Mouse (Mus musculus): ENCODE results near the gene Prkg1. TPM values are rescaled to one million over a fixed set of nuclear protein-coding genes. Genes with fewer than 3 reads are reported as not detected.
"Not testable (repeated sequence)": the region's sequence is repeated elsewhere in the genome, so short reads cannot be mapped to it uniquely, and the experiment has no call there.

Prkg1 gene
- total RNA-seq, 2 experiments from 2014 or later = 8.2 to 13.4 TPM

- DNase-seq = no peak
These were observed 1141.2 kb downstream of the Prkg1 start for GRCm38 (mm10) chr19:30623620-30624019.

- no peak for DNase-seq
These were observed 1151.5 kb downstream of the Prkg1 start for GRCm38 (mm10) chr19:30613150-30613865.

GRCm38 (mm10) chr19:30586366-30586765 lies 1178.5 kb downstream of the Prkg1 start:
- DNase-seq = no peak

GRCm38 (mm10) chr19:30564516-30564915 lies 1200.3 kb downstream of the Prkg1 start:
- DNase-seq = no peak

- DNase-seq = no peak
These were observed 1201.0 kb downstream of the Prkg1 start for GRCm38 (mm10) chr19:30563876-30564275.

GRCm38 (mm10) chr19:30558024-30558423 lies 1206.8 kb downstream of the Prkg1 start:
- no peak for DNase-seq

- peak; percentile 85 for DNase-seq
These were observed 1210.4 kb downstream of the Prkg1 start for GRCm38 (mm10) chr19:30554467-30554881.

- DNase-seq = no peak
These were observed 1211.1 kb downstream of the Prkg1 start for GRCm38 (mm10) chr19:30553740-30554139.

GRCm38 (mm10) chr19:30552260-30552659 lies 1212.6 kb downstream of the Prkg1 start:
- DNase-seq = no peak

GRCm38 (mm10) chr19:30549854-30550647 lies 1214.8 kb downstream of the Prkg1 start:
- no peak for DNase-seq

- DNase-seq = peak; percentile 21
These were observed 1215.6 kb downstream of the Prkg1 start, which contains the start of gene Dkk1 for GRCm38 (mm10) chr19:30549044-30549853. Gene Dkk1, minus strand, starts transcription at chr19:30549665.

GRCm38 (mm10) chr19:30548411-30549043 lies 1216.3 kb downstream of the Prkg1 start:
- DNase-seq = no peak

- DNase-seq = not testable (repeated sequence)
These were observed 1225.4 kb downstream of the Prkg1 start for GRCm38 (mm10) chr19:30539365-30539941.

- no peak for DNase-seq
These were observed 1248.1 kb downstream of the Prkg1 start for GRCm38 (mm10) chr19:30516771-30517170.

Other genes with a start within 250 kb of the Prkg1 start
- gene A1cf, start 103.7 kb upstream of the Prkg1 start, total RNA-seq (2021) = 10 to 100 TPM in 1 of 2 experiments, 1 to 10 TPM in 1; 5.6 to 13.7 TPM